Mouse (Mus musculus): Measurements from ENCODE around the gene Yjefn3.
A peak's percentile ranks its signal among the peaks of the same experiment; 100 is the strongest.

Gene Yjefn3

DNA sequence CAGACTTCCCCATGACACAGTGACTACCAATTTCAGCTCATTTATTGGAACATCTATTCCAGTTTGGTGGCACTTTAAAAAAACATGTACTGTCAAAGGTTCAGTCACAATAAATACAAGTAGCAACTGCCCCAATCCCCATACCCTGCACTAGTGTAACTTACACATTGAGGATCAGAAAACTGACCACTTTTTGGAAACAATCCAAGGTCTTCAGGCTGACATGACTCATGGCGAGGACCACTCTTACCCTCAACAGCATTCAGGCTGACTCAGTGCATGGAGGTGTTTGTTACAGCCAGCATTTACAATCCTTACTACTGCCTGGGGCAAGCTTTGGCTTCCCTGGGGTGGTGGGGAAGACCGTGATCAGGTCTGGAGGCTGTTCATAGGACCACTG, 4.6 kb upstream of the Yjefn3 start:
- DNase-seq (ENCODE audit: low read depth): no peak

DNA sequence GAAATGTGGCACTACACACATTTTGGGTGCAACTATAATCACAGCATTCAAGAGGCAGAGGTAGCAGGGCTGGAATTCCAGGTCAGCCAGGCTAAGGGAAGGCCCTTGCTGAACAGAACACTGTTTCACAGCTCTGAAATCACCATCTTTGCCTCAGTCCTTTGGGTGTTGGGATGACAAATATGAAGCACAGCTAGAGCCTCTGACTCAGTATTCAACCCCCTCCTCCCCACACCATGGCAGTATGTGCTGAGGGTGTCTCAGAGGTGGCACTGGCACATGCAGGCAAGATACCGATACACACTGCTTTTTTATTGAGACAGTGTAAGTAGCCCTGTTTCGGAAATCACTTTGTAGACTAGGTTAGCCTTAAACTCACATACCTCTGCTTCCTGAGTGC, 3.7 kb upstream of the Yjefn3 start:
- DNase-seq (ENCODE audit: low read depth): no peak

DNA sequence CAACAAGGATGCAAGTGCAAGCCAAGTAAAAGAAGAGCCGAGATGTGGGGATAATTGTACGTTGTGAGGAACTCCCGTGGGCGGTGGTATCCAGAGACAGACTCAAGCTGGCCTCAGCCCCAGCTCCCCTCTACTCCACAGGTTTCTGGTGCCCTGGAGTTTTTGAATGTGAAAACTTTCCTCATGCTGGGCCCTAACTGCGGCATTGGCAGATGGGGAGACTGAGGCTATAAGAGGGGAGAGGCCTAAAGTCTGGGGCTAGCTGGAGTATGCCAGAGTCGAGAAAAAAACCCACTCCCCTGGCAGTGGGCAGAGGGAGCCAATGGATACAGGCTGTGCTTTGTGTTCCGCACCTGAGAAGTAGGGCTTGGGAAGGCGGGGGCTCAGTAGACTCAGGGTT, 1.6 kb upstream of the Yjefn3 start:
- DNase-seq (ENCODE audit: low read depth): no peak

DNA sequence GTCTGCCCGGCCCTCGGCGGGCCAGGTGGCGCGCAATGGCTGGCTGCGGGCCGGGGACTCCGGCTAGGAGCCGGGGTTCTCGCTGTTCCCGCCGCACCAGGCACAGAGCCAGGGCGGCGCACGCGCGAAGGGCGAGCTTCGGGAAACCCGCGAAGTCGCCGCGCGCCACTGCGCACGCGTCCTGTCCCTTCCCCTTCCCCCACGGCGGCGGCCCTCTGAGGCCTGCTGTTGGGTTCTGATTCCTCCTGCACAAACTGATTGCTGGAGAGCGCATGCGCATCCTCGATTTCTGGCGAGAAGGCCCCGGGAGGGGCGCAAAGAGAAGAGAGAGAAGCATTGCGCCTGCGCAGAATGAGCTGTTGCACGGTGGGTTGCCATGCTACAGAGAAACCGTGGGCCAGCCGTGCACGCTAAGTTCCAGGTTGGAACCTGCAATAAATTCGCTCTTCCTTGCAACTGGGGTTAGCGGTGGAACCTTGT, 591 bp upstream of the Yjefn3 start:
- peak; percentile 99 for DNase-seq (ENCODE audit: low read depth)

DNA sequence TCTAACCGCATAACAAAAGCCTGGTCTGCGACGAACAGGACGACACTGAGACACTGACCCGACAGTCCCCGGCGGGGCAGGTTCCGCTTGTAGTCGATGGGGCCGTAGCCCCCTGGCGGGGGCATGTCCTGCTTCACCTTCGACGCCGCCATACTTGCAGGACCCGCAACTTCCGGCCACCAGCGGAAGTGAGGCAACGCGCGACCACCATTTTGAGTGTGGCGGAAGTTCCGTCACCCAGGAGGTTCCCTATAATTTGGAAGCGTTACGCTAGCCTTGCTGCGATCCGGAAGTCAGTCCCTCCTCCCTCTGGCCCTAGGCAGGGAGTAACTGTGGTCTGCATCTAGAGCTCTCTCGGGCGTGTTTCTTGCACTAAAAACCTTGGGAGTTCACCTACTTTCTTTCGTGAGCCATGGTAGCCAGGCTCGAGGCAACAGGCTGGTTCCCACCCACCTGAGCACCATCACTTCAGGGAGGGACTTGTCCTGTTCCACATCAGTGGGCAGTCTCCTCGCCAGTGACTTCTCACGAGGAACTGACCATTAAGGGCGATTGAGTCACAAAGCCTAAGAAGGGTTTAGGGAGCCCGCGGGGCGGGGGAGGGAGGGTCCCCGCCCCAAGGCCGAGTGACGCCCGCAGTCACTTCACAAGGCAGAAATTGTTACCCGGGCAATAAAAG, 889 bp downstream of the Yjefn3 start:
- DNase-seq (ENCODE audit: low read depth): peak; percentile 98

DNA sequence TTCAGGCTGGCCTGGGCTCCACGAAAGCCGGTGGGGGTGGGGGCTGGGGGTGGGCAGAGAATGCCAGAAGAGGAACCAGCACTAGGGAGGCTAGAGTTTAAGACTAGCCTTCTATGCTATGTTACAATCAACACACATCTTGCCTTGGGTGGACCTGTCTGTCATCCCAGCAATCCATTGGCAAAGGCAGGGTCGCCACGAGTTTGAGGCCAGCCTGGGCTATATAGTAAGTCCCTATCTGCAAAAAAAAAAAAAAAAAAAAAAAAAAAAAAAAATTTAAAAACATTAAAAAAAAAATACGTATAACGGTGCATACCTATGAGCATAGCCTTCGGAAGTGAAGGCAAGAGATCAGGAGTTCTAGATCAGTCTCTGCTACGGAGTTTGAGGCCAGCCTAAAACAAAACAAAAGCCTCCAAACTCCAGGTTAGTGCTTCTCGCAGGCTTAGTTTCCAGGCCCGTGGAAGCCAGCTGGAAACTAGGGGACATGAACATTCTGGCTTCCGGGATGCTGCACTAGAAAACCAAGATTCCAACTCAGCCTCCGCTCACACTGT, 1.5 kb downstream of the Yjefn3 start:
- DNase-seq (ENCODE audit: low read depth): no peak

DNA sequence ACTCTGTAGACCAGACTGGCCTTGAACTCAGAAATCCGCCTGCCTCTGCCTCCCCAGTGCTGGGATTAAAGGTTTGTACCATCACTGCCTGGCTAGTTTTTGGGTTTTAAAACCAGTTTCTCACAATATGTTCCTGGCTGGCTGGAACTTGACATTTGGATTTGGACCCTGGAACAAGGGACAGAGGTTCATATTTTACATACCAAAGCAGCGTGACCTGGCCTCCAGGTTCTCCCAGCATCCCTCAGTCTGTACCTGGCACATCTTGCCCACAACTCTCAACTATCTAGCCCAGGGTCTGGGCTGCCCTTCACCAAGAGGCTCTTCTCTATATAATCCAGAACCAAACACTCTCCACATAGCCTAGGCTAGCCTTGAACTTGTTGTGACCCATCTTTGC, 2.6 kb downstream of the Yjefn3 start:
- DNase-seq (ENCODE audit: low read depth): no peak

DNA sequence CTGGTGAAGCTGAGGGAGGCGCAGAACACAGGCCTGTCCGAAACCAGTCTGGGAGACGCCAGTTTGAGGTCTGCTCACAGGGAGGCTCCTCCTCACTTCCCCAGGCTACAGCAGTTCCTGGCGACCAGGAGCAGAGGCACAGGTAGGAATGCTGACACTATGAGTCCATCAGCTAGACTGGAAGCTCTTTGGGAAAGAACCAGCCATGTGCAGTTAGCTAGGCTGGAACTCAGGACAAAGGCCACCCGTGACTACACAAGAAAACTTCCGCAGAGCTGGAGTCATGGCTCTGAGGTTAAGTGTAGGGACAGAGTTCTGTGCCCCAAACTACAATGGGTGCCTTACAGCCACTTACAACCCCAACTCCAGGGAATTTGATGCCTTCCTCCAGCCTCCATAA, 4.7 kb downstream of the Yjefn3 start:
- no peak for DNase-seq (ENCODE audit: low read depth)

DNA sequence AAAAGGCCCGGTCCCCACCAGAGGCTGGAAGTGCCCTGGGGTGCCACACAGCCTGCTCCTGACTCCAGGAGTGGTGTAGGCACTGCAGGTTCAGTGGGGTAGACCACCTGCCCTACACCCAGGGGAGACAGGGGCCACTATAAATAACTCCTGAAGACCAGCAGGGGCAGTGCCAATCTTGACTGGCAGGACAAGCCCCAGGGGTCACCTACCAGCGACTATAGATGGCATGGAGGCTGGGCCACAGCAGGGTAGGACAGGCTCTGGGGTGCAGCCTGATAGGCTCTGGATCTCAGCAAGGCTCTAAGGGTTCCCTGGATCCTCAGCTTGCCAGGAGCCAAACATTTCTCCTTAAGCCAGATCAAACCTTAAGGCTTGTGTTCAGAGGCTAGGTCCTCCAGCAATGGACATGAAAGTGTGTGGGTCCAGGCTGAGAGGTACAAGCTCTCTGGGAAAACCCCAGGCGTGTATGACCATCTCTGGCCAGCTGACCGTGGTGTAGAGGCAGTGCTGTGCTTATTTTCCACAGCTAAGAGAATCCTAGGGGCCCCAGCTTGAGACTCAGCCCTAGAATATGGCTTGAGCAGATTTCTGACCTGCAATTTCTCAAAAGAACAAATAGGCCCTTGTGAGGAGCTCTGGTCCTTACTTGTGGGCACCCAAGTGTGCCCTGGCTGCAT, 6.6 kb downstream of the Yjefn3 start:
- DNase-seq (ENCODE audit: low read depth): no peak

DNA sequence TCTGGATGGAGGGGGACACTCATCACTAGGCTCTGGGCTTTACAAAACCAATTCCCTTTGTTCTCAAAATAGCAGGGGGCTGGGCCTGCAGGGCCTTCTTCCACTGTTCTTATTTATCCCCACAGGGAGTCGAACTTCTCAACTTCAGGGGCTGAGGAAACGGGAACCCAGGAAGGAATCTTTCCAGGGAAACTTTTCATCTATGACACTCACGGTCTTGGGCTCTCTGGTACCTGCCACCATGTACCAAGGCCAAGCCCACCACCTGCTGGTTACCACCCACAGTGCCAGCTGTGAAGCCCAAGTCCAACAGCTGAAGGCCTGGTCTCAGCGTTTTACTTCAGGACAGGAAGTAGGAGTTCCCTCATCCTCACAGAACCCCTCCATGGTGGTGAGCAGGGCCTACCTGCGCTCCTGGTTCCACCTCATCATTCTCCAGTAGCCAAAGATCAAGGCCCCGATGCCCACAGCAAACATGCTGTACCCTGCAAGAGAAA, 7.6 kb downstream of the Yjefn3 start:
- DNase-seq (ENCODE audit: low read depth): no peak

DNA sequence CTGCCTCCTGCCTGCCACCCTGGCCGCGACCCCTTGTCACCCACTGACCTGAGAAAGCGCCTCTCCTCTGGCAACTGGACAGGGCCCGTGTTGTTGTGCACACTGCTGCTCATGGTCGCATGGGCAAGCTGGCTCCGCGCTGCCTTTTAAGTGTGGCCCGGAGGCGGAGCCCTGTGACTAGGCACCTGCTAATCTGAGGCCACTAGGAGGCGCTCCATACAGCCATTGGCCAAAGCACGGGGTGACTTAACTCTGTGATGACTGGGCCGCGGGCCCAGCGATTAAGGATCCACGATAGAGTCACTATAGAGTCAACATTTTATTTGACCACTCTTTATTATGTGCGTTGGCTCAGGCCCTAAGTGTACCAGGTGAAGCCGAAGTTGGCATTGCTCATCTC, 8.6 kb downstream of the Yjefn3 start:
- DNase-seq (ENCODE audit: low read depth): peak; percentile 66

DNA sequence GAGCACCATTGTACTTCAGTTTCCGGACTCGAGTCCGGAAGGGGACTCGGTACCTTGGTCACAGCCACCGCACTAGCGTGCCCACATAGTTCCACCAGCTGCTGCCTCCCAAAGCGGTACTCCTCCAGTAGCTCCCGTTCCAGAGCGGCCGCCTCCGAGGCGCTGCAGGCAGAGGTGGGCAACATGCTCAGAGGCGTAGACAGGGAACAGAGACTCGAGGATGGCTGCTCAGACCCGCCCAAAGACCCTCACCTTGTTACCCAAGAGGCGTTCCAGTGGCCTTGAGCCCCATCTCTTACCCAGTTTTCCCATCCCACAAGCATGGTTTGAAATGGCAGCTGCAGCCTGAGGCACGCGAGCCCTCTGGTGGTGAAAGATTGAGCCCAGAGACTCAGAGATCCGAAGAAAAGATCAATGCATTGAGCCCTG, 11.7 kb downstream of the Yjefn3 start:
- peak; percentile 51 for DNase-seq (ENCODE audit: low read depth)

DNA sequence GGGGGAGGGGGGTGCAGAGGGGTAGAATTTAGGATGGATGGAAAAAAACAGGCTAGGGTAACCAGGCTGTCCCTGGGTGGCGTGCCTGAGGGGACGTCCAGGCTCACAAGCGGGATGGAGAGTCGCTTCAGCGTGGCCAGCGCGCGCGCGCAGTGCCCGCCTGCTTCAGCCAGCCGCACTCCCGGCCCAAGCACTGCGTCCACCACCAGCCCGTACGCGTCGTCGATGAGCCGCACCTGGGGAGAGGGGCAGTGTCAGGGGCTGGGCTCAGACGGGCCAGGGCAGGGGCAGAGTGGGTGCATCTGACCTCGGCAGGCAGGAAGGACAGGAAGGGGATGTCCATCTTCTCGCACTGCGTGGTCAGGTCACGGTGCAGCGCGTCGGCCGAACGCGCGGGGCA, 13.6 kb downstream of the Yjefn3 start:
- DNase-seq (ENCODE audit: low read depth): no peak

DNA sequence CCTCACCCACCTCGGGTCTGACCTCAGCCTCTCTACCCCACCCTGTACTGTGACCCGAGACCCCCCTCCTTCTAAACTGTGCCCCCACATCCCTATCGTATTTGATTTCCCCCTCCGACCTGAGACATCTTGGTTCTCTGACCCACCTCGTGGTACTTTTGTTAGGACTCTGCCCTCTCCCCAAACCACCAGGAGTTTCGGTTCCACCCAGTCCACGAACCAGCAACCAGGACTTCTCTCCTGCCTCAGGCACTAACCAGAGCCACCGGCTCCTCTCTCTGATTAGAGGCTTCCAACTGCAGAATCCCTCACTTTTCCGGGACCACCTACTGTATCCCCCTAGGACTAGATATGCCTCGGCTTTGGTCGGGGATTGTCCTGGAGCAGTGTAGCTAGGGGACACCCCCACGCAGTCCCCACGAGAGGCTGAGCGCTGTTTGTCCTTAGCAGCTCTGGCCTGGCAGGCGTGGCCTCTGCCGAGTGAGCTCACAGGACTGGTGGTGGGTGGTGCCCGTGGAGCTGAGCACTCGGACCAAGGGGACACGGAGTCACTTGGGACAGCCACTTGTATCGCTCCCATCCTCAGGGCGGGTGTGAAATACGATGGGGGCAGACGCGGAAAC, 14.2 kb downstream of the Yjefn3 start:
- peak; percentile 25 for DNase-seq (ENCODE audit: low read depth)

DNA sequence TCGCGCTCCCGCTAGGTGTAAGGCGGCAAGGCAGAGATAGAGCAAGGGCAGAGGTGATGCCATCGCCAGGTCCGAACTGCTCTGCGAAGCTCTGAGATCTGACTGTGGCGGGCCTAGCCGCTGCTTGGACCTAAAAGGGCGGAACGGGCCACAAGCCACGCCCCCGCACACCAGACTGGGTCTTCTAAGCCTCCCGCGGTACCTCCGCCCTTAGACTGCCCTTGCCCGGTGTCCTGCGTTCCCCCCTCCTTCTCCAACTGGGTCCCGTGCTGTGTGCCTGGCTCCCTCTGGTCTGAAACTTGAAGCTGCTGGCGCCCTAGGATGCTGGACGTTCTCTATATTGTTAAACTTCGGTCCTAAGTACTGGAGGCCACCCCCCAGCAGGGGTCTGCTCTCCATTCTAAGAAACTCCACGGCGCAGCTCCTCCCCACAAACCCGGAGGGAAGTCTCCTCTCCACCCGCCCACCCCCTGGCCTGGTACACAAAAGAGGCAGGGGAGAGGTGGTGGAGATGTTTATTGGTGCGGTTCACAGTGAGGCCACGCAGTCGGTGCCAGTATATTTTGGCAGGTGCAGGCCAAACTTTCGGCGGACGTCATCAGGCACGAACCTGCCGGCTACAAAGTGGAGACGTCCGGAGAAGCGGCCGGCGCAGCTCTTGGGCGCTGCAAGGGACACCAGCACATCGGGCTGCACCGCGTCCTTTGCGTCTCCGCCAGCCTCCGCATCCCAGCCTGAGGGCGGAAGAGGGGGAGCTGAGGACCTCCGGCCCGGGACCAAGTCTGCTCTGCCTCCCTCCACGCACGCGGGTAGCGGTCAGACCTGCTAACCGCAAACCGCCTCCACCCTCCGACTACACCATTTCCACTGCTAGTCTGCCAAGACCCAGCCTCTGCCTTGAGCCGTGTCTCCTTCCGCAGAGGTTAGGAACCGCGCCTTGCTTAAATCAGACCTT, 14.9 kb downstream of the Yjefn3 start, which contains the start of gene Cilp2:
Gene Cilp2 (minus strand): TSS at position 399 of the 955 bp plus-strand sequence.
- peak; percentile 58 for DNase-seq (ENCODE audit: low read depth)

DNA sequence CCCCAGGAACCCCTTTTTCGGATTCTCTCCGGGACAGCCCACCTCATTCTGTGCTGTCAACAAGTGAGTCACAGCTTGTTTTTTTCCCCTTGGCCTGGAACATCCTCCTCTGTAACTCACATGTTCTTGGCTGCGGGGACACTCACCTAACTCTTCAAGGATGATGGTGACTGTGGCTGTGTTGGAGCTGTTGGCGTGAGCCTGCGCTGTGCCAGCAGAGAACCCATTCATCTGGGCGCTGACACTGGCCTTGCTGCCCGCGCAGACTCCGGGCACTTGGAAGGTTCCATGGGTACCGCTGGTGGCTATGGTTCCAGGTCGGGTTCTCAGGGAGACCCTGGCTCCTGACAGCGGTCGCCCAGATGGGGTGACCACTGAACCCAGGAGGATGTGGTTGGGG, 18.4 kb downstream of the Yjefn3 start:
- no peak for DNase-seq (ENCODE audit: low read depth)

DNA sequence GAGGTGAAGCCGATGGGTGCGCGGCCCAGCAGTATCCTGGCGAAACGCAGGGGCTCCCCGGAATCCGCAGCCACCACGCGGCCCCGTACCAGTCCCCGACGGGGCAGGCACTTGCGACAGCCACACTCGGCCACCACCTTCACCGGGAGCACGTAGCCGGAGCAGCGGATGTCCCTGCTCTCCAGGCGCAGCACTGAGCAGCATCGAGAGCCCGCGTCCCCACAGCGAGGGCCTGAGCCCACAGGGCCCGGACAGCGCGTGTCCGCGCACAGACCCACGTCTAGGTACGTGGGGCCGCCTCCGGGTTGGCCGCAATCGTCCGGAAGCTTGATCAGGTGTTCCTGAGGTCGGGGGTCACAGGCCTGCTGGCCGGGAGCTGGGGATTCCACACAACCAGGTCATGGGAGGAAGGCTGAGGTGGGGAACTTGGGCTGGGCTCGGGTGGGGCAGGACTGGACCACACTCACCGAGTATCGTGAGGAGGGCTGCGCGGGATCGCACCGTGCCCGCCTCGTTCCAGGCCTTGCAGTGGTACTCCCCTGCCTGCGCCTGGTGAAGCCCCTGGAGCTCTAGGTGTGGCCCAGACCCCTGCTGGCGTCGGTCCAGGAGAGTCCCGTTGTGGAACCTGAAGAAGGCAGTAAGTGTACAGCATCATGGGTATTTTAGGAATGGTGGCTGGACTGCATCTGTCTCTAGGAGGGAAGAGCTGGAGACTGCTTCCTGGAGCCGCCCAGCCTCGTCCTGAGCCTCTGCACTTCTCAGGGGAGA, 19.5 kb downstream of the Yjefn3 start:
- DNase-seq (ENCODE audit: low read depth): no peak

DNA sequence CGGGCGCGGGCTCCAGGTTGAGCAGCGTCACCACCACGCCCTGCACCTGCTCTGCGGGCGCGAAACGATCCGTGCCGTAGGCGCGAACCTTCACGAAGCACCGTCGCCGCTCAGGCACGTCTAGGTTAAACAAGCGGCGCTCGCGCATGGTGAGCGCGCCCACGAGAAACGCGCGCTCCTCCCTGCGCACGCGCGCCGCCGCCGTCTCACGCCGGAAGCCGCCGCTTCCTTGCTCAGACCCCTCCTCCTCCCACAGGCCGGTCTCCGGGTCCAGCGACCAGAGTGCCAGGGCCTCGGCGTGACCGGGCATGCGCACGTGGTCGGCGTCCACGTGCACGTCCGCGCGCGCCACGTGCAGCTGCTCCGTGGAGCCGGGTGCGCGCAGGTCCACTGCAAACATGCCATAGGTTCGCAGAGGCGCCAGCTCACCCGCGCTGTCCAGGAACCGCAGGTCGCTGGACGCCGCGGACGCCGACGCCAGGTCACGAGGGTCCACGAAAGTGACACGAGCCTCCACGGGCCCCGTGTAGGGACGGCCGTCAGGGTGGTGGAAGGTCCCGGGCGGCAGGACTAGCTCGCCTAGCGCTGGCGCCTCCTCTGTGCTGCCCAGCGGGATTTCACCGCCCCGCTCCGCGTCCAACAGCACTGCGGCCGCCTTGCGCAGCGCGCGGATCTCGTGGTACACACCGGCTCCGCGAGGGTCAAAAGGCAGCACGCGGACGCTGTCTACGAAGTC, 20.3 kb downstream of the Yjefn3 start:
- peak; percentile 63 for DNase-seq (ENCODE audit: low read depth)

DNA sequence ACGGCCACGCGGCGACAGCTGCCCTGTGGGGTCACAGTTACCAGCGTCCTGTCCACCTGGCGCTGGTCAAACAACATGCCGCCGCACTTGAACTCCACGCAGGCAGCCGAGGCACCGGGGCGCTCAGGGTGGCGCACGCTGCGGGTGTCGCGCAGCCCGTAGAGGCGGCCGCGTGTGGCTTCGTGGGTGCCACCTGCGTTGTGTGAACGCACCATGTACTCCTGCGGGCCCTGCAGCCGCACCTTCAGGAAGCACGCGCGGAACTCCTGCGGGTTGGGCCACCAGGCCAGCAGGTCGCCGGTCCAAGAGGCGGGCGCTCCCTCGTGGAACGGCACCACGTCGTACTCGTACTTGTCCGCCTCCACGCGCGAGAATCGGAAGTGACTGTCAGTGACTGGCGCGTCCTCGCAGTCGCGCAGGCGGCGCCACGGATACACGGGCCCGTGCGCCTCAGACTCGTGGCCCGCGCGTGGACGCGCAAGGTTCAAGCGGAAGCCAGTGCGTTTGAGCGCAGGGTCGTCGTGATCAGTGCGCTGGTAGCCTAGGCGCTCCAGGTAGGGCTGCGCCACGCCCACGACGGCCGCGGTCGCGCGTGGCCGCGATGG, 21.1 kb downstream of the Yjefn3 start:
- DNase-seq (ENCODE audit: low read depth): no peak

DNA sequence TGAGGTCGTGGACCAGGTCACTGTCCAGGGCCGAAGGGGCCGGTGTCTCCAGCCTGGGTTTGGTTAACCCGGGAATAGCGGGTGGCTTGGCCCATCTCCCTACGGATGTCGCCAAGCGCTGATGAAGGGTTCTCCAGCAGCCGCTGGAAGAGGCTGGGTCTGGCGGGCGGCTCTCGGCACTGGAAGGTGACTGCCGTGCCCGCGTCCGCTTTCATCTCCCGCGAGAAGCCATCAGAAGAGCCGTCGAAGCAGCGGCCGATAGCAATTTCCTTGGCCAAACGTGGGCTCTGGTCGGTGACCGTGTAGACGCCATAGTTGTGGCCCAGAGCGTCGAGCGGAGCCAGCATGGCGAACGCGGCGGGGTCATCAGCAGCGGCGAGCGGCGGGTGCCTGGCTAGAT, 21.7 kb downstream of the Yjefn3 start:
- DNase-seq (ENCODE audit: low read depth): no peak

Data from naive thymus-derived CD4-positive, alpha-beta T cell, adult 2 months (primary cell).